Mouse (Mus musculus): Measurements from ENCODE around the gene Amh. TPM values are rescaled to one million over a fixed set of nuclear protein-coding genes. Genes with fewer than 3 reads are reported as not detected.

Amh gene
- polyA plus RNA-seq, 1 experiment from 2014 or later, result not detected

GRCm38 (mm10) chr10:80777123-80777522, 27.9 kb upstream of the Amh start:
- H3K27me3 ChIP-seq (ENCODE audit: control insufficient read depth, insufficient read depth, low read depth, low read length), result no peaks in the 10 kb centered on the region
- H3K4me1 ChIP-seq (replicated peaks; ENCODE audit: control insufficient read depth, insufficient read depth, low read length), result no peaks in the 10 kb centered on the region
- H3K36me3 ChIP-seq (ENCODE audit: control insufficient read depth, insufficient read depth, low read length), result peaks cover 52% of the 10 kb centered on the region
- H3K27ac ChIP-seq (ENCODE audit: low read length), result no peak overlapping the region
- WGBS, result 90% methylated on average over 5 of the region's 5 CpGs
- no peaks in the 10 kb centered on the region for H3K9me3 ChIP-seq (ENCODE audit: control insufficient read depth, low read length)
- no peak overlapping the region for H3K9ac ChIP-seq (ENCODE audit: low read length)
- H3K4me2 ChIP-seq (ENCODE audit: low read depth, low read length), result no peak overlapping the region
- no peak for ATAC-seq (ENCODE audit: low read depth)
- no peak overlapping the region for H3K4me3 ChIP-seq (ENCODE audit: low read length)

GRCm38 (mm10) chr10:80779565-80779964, 25.5 kb upstream of the Amh start:
- H3K36me3 ChIP-seq (ENCODE audit: control insufficient read depth, insufficient read depth, low read length), result peaks cover 63% of the 10 kb centered on the region
- H3K4me2 ChIP-seq (ENCODE audit: low read depth, low read length), result no peak overlapping the region
- no peaks in the 10 kb centered on the region for H3K9me3 ChIP-seq (ENCODE audit: control insufficient read depth, low read length)
- ATAC-seq (ENCODE audit: low read depth), result no peak
- H3K9ac ChIP-seq (ENCODE audit: low read length), result no peak overlapping the region
- H3K27ac ChIP-seq (ENCODE audit: low read length), result no peak overlapping the region
- no peaks in the 10 kb centered on the region for H3K27me3 ChIP-seq (ENCODE audit: control insufficient read depth, insufficient read depth, low read depth, low read length)
- no peaks in the 10 kb centered on the region for H3K4me1 ChIP-seq (replicated peaks; ENCODE audit: control insufficient read depth, insufficient read depth, low read length)
- no peak overlapping the region for H3K4me3 ChIP-seq (ENCODE audit: low read length)

- H3K4me1 ChIP-seq (replicated peaks; ENCODE audit: control insufficient read depth, insufficient read depth, low read length), result no peaks in the 10 kb centered on the region
- H3K9ac ChIP-seq (ENCODE audit: low read length), result no peak overlapping the region
- H3K27me3 ChIP-seq (ENCODE audit: control insufficient read depth, insufficient read depth, low read depth, low read length), result no peaks in the 10 kb centered on the region
- H3K4me2 ChIP-seq (ENCODE audit: low read depth, low read length), result no peak overlapping the region
- no peaks in the 10 kb centered on the region for H3K9me3 ChIP-seq (ENCODE audit: control insufficient read depth, low read length)
- H3K36me3 ChIP-seq (ENCODE audit: control insufficient read depth, insufficient read depth, low read length), result peaks cover 78% of the 10 kb centered on the region
- no peak for ATAC-seq (ENCODE audit: low read depth)
- no peak overlapping the region for H3K27ac ChIP-seq (ENCODE audit: low read length)
- 100% methylated on average over 2 of the region's 2 CpGs for WGBS
- H3K4me3 ChIP-seq (ENCODE audit: low read length), result no peak overlapping the region
These were observed 20.7 kb upstream of the Amh start for GRCm38 (mm10) chr10:80784302-80784701.

GRCm38 (mm10) chr10:80784871-80785270, 20.2 kb upstream of the Amh start:
- 83% methylated on average over 12 of the region's 12 CpGs for WGBS
- no peaks in the 10 kb centered on the region for H3K27me3 ChIP-seq (ENCODE audit: control insufficient read depth, insufficient read depth, low read depth, low read length)
- H3K27ac ChIP-seq (ENCODE audit: low read length), result no peak overlapping the region
- no peak for ATAC-seq (ENCODE audit: low read depth)
- H3K9me3 ChIP-seq (ENCODE audit: control insufficient read depth, low read length), result no peaks in the 10 kb centered on the region
- H3K9ac ChIP-seq (ENCODE audit: low read length), result no peak overlapping the region
- H3K4me3 ChIP-seq (ENCODE audit: low read length), result no peak overlapping the region
- H3K36me3 ChIP-seq (ENCODE audit: control insufficient read depth, insufficient read depth, low read length), result peaks cover 79% of the 10 kb centered on the region
- no peak overlapping the region for H3K4me2 ChIP-seq (ENCODE audit: low read depth, low read length)
- no peaks in the 10 kb centered on the region for H3K4me1 ChIP-seq (replicated peaks; ENCODE audit: control insufficient read depth, insufficient read depth, low read length)

- ATAC-seq (ENCODE audit: low read depth), result no peak
- no peaks in the 10 kb centered on the region for H3K27me3 ChIP-seq (ENCODE audit: control insufficient read depth, insufficient read depth, low read depth, low read length)
These were observed 19.1 kb upstream of the Amh start for GRCm38 (mm10) chr10:80785963-80786362.

GRCm38 (mm10) chr10:80787517-80787916, 17.5 kb upstream of the Amh start:
- Histone ChIP-seq H3K36me3 (ENCODE audit: control insufficient read depth, insufficient read depth, low read length) (peaks cover 81% of the 10 kb centered on the region), H3K9me3 (ENCODE audit: control insufficient read depth, low read length) (no peaks in the 10 kb centered on the region), H3K4me3 (ENCODE audit: low read length) (no peak overlapping the region), H3K4me1 (replicated peaks; ENCODE audit: control insufficient read depth, insufficient read depth, low read length) (no peaks in the 10 kb centered on the region), H3K4me2 (ENCODE audit: low read depth, low read length) (no peak overlapping the region), H3K27ac (ENCODE audit: low read length) (no peak overlapping the region), H3K27me3 (ENCODE audit: control insufficient read depth, insufficient read depth, low read depth, low read length) (no peaks in the 10 kb centered on the region), H3K9ac (ENCODE audit: low read length) (no peak overlapping the region)
- ATAC-seq (ENCODE audit: low read depth), result no peak
- 70% methylated on average over 2 of the region's 2 CpGs for WGBS

More at GRCm38 (mm10) chr10:80785963-80786362, 19.1 kb upstream of the Amh start:
- no peak overlapping the region for H3K4me3 ChIP-seq (ENCODE audit: low read length)
- no peaks in the 10 kb centered on the region for H3K9me3 ChIP-seq (ENCODE audit: control insufficient read depth, low read length)
- H3K27ac ChIP-seq (ENCODE audit: low read length), result no peak overlapping the region
- H3K9ac ChIP-seq (ENCODE audit: low read length), result no peak overlapping the region
- WGBS, result 93% methylated on average over 11 of the region's 11 CpGs
- H3K4me2 ChIP-seq (ENCODE audit: low read depth, low read length), result no peak overlapping the region
- H3K4me1 ChIP-seq (replicated peaks; ENCODE audit: control insufficient read depth, insufficient read depth, low read length), result no peaks in the 10 kb centered on the region
- peaks cover 80% of the 10 kb centered on the region for H3K36me3 ChIP-seq (ENCODE audit: control insufficient read depth, insufficient read depth, low read length)

- H3K9me3 ChIP-seq (ENCODE audit: control insufficient read depth, low read length), result no peaks in the 10 kb centered on the region
- 80% methylated on average over 19 of the region's 19 CpGs for WGBS
- H3K27ac ChIP-seq (ENCODE audit: low read length), result no peak overlapping the region
- no peaks in the 10 kb centered on the region for H3K4me1 ChIP-seq (replicated peaks; ENCODE audit: control insufficient read depth, insufficient read depth, low read length)
- no peak overlapping the region for H3K9ac ChIP-seq (ENCODE audit: low read length)
- H3K4me3 ChIP-seq (ENCODE audit: low read length), result no peak overlapping the region
- no peaks in the 10 kb centered on the region for H3K27me3 ChIP-seq (ENCODE audit: control insufficient read depth, insufficient read depth, low read depth, low read length)
- H3K36me3 ChIP-seq (ENCODE audit: control insufficient read depth, insufficient read depth, low read length), result peaks cover 71% of the 10 kb centered on the region
- ATAC-seq (ENCODE audit: low read depth), result no peak
- no peak overlapping the region for H3K4me2 ChIP-seq (ENCODE audit: low read depth, low read length)
These were observed 14.2 kb upstream of the Amh start for GRCm38 (mm10) chr10:80790761-80791404.

- 73% methylated on average over 33 of the region's 33 CpGs for WGBS
- ATAC-seq (ENCODE audit: low read depth), result no peak
- Histone ChIP-seq H3K4me3 (ENCODE audit: low read length) (no peak overlapping the region), H3K27ac (ENCODE audit: low read length) (no peak overlapping the region), H3K9me3 (ENCODE audit: control insufficient read depth, low read length) (no peaks in the 10 kb centered on the region), H3K4me2 (ENCODE audit: low read depth, low read length) (no peak overlapping the region), H3K36me3 (ENCODE audit: control insufficient read depth, insufficient read depth, low read length) (peaks cover 69% of the 10 kb centered on the region), H3K9ac (ENCODE audit: low read length) (no peak overlapping the region), H3K4me1 (replicated peaks; ENCODE audit: control insufficient read depth, insufficient read depth, low read length) (peaks cover 3% of the 10 kb centered on the region), H3K27me3 (ENCODE audit: control insufficient read depth, insufficient read depth, low read depth, low read length) (no peaks in the 10 kb centered on the region)
These were observed 13.4 kb upstream of the Amh start for GRCm38 (mm10) chr10:80791476-80792174.

- no peaks in the 10 kb centered on the region for H3K9me3 ChIP-seq (ENCODE audit: control insufficient read depth, low read length)
- H3K9ac ChIP-seq (ENCODE audit: low read length), result no peak overlapping the region
- H3K4me3 ChIP-seq (ENCODE audit: low read length), result no peak overlapping the region
- ATAC-seq (ENCODE audit: low read depth), result 0 out of 2 replicates have a peak, but pooled peaks have one; percentile 8
- H3K4me2 ChIP-seq (ENCODE audit: low read depth, low read length), result no peak overlapping the region
- H3K27ac ChIP-seq (ENCODE audit: low read length), result no peak overlapping the region
- H3K27me3 ChIP-seq (ENCODE audit: control insufficient read depth, insufficient read depth, low read depth, low read length), result no peaks in the 10 kb centered on the region
- H3K36me3 ChIP-seq (ENCODE audit: control insufficient read depth, insufficient read depth, low read length), result peaks cover 64% of the 10 kb centered on the region
- WGBS, result 57% methylated on average over 41 of the region's 41 CpGs
- peaks cover 10% of the 10 kb centered on the region for H3K4me1 ChIP-seq (replicated peaks; ENCODE audit: control insufficient read depth, insufficient read depth, low read length)
These were observed 12.6 kb upstream of the Amh start for GRCm38 (mm10) chr10:80792175-80793032.

All from lung, embryonic 16.5 days (tissue).